Mouse (Mus musculus): ENCODE measurements around the gene Palm2.

The Palm2 gene

DNA sequence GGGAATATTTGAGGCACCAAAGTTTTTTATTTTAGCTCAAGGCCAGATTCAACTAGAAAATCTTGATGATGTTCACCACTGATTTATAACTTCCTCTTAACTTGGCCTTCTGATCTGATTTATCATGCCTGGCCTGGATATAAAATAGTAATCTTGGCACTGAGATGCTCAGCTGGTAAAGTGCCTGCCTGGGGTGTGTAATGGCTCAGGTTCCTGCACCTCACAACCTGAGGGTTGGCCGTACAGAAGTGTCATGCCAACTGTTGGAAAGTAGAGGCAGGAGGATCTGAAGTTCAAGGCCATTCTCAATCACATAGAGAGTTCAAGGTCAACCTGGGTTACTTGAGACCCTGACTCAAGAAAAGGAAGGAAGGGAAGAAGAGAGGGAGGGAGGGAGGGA, 191.3 kb downstream of the Palm2 start:
- no peak for DNase-seq

- no peak for DNase-seq
Observed at GRCm38 (mm10) chr4:57625756-57626155, 191.7 kb downstream of the Palm2 start.

- DNase-seq, result no peak
Observed at GRCm38 (mm10) chr4:57626921-57627320, 192.9 kb downstream of the Palm2 start.

DNA sequence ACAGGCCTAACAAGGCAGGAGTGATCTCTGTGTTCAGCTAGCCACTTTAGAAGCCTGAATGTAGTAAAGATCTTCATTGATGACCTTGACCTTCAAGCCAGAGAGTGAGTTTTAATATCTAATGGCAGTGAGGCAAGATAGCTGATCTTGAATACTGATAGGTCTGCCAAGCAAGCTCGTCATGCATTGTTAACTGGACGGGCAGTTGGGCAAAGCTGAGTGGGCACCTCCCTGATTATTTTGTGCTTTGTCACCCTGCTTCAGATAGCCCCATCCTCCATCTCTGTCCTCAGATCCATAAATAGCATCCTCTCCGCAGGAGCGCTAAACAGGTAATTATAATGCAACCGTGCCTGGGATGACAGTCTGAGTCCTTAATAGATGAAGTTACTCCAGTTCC, 198.3 kb downstream of the Palm2 start:
- no peak for DNase-seq

DNA sequence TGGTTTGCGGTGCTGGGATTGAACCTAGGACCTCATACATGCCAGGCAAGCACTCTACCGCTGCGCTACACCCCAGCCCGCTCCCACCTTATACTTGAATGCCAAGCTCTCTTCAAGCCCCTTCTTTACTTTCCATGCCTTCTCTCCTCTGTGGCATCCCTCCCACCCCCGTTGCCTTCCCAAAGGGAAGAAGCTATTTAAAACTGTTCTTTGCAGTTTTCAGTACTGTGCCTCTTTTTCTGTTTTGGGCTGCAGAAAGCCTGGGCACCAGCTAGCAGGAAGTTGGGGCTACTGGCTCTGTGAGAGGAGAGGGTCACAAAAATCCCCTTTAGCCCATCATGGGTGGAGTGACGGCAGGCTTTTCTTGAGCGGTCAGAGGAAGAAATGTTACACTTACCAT, 199.0 kb downstream of the Palm2 start:
- DNase-seq, result no peak

DNA sequence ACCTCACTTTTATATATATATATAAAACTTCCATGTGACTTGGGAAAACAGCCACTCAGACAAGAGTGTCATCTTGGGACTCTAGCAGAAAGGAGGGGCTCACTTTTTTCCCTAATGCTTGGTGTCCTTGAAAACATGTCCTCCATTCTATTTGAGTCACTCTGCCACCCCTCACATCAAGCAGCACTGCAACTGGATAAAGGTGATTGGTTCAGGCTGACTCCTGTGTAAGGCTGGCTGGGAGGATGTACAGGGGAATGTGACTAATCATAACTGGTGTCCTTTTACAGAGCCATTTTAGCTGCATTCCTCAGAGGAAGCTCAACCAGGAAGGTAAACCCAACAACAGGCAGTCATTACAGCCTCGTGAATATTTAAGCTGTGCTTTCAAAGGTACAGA, 200.9 kb downstream of the Palm2 start:
- no peak for DNase-seq

GRCm38 (mm10) chr4:57636782-57637482, 202.9 kb downstream of the Palm2 start:
- DNase-seq, result no peak

GRCm38 (mm10) chr4:57637636-57638386, 203.8 kb downstream of the Palm2 start:
- DNase-seq, result peak; percentile 30

GRCm38 (mm10) chr4:57638941-57639340, 204.9 kb downstream of the Palm2 start:
- DNase-seq, result peak; percentile 44

DNA sequence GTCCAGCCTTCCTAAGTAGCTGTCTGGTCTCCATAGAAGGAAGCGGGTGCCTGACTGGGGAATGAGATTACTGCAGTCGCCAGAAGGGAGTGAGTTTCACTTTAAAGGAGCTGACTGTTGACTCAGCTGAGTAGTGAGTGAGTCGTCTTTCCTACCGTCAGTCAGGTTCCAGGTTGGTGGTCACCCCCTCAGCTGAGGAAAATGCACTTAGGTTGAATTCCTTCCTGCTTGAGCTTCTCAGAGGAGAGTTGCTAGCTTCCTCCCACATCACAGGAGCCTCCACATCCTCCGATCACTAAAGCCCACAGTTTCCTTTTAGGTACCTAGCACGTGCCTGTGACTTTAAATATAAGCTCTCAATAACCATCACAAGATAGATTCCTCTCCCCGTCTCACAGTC, 206.2 kb downstream of the Palm2 start:
- DNase-seq, result no peak

DNA sequence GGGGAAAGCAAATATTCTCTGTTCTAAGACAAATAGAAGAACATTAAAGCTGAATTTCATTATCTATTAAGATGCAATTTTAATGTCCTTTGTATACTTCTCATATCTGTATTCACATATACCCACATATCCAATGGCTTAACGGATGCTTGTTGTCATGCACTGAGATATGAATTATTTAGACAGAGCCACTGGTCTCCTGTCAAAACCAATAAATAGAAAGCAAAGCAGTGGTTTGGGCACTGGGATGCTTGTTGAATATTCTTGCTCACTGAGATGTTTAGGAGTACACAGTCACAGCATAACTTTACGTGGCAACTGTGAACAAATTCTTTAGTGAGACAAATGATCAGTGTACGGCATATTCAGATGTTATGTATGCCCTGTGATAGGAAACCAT, 206.9 kb downstream of the Palm2 start:
- DNase-seq, result no peak

GRCm38 (mm10) chr4:57650994-57651393, 216.9 kb downstream of the Palm2 start:
- DNase-seq, result no peak

DNA sequence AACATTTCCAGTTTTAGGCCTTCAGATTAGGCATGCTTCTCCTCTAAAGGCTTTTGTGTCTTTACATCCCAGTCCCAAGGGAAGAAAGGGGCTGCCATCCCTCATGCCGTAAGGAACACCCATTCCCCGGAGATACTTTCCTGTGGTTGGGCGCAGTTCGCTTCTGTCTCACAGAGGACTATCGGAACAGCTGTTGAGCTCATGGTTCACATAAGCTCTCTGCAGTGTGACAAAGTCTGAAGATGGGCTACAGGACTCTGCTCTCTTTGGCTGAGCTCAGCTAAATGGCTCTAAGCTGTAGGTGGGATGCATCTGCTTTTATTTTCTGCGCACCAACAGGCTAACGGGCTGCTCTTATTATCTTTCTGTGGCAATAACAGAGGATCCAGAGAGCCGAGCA, 217.5 kb downstream of the Palm2 start:
- no peak for DNase-seq

DNA sequence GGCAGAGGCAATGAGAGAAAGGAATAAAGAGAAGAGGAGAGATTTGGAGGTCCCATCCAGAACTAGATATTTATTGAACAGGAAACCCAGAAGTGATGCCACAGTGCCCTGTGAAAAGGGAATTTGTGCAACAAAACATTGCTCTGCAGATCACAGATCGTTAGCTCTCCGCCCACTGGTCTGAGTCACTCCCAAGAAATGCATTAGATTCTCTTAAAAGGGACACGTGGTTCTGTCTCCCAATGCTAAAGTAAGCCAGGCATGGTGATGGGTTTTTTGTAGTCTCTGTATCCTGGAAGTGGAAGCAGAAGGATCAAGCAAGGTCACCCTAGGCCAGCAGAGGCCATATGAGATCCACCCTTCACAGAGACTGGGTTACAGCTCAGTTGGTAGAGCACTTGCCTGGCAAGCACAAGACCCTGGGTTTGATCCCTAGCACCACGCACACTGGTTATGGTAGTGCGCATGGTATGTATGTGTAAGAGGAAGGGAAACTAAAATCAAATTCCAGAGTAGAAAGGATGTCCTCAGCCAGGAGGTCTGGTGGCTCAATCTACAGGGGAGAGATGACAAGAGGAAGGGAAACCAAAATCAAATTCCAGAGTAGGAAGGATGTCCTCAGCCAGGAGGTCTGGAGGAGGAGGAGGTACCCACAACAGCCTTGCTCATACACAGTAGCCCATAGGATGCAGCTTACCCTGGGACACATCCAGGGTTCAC, 218.3 kb downstream of the Palm2 start:
- DNase-seq, result no peak

- no peak for DNase-seq
Observed at GRCm38 (mm10) chr4:57655966-57656365, 221.9 kb downstream of the Palm2 start.

GRCm38 (mm10) chr4:57656388-57656787, 222.3 kb downstream of the Palm2 start:
- peak; percentile 60 for DNase-seq

GRCm38 (mm10) chr4:57656861-57657260, 222.8 kb downstream of the Palm2 start:
- DNase-seq, result no peak

DNA sequence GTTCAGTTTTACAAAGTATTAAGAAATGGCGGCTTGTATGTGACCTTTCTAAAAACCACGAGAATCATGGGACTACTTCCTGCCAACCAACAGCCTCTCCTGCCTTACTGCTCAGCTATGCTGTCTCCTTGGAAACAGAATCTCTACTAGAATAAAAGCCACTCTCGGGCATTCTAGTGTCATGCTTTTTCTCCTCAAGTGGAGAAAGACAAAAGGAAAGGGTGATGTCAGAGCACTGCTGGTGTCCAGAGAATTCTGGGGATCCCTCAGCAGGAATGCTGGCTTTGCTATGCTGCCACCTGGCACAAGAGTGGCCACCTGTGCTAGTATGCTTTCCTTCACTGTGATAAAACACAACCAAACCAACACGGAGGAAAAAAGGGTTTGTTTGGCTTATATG, 226.4 kb downstream of the Palm2 start:
- DNase-seq, result peak; percentile 68

DNA sequence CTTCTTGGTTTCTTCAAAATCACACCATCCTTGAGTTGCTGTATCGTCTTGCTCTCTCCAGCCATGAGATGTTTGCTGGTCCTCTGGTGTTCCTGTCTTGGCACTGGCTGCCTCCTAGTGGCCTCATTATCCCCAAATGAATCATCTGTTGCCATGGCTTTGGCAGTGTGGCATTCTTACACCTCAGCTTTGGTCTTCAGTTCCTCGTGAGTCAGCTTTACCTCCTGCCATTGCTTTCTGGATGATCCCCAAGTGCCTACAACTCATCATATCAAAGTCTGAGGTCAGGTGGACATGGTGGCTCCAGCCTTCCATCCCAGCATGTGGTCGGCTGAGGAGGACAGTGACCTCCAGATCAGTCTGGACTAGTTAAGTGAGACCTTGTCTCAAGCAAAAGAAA, 232.1 kb downstream of the Palm2 start:
- DNase-seq, result no peak

- no peak for DNase-seq
Observed at GRCm38 (mm10) chr4:57670813-57671469, 236.9 kb downstream of the Palm2 start.

DNA sequence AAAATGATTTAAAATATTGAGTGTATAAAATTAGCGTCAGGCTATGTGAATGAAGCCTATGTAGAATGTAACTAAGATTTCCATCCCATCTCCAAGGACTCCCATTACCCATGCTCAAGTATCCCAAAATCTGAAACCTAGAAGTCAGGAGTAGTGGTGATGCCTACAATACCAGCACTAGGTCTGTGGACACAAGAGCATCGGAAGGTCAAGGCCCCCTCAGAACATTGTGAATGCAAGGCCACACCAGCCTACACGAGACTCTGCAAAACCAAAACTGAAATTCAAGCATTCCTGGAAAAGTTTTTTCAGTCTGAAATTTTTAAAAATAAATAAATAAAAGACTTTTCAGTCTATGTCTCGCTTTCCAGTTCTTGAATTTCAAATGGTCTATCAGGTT, 238.5 kb downstream of the Palm2 start:
- no peak for DNase-seq

DNA sequence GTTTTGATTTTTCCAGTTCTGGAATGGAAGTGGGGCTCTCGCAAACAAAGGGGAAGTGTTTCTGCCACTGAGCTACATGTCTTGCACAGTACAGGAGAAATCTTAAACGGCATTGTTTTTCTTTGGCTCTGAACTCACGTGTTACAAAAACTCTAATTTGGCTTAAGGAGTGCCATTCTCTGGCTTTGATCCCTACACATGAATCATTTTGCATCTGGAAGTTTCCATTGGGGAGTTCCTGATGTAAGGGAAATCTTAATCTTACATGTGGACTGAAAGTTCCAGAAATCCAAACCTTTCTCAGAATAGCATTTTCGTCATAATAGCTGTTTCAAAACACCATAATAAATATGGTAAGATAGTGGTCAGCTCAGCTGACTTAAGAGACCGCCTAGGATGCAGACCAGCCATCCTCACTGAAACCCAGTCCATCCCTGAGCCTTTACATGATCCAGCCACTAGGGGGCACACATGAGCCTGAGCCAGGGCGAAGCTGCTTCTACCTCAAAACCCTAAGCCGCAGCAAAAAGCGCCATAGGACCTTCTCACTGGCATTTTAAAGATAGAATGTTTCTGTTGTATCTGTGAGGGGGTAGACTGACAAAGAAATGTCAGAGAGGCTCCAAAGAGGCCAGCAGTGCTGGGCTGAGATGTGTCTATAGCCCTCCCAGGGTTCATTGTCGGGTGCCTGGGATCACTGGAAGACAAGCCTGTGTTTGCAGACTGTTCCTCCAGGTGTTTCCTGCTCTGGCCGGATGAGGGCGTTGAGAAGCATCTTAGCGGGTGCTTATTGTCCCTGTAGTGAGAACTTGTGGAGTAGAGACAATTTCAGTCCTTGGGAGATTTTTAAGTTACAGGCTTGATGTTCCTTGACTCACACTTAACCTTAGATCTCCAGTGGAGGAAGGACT, 239.2 kb downstream of the Palm2 start:
- DNase-seq, result peak; percentile 84

All from cerebellum, adult 9-10 months (tissue).